Mouse (Mus musculus): ENCODE measurements around the gene Arvcf. TPM values are rescaled to one million over a fixed set of nuclear protein-coding genes. Genes with fewer than 3 reads are reported as not detected.

Arvcf gene
- total RNA-seq, 1 experiment: 48.0 TPM

GRCm38 (mm10) chr16:18405091-18405854 is 57.3 kb downstream of the Arvcf start:
- peaks cover 0 to 12% of the 10 kb centered on the region in 2 experiments; a peak in 1 of 4 replicates for H3K4me1 ChIP-seq (ENCODE audit: control insufficient read depth in 2 of 2, insufficient read depth in 2 of 2, low read length in 2 of 2, poor library complexity in 1 of 2)
- no peak for TF ChIP-seq ZC3H11A (IDR thresholded peaks at IDR 0.05; ENCODE audit: borderline replicate concordance, low read depth, low read length)
- TF ChIP-seq ZNF384 (IDR thresholded peaks at IDR 0.05; ENCODE audit: low read depth, low read length): no peak
- TF ChIP-seq HCFC1 (IDR thresholded peaks at IDR 0.05; ENCODE audit: borderline replicate concordance, insufficient read depth, low read length): no peak
- TF ChIP-seq MAFK (IDR thresholded peaks at IDR 0.05; ENCODE audit: insufficient read depth, low read depth, low read length): no peak
- TF ChIP-seq CHD2 (IDR thresholded peaks at IDR 0.05; ENCODE audit: low read depth, low read length): no peak
- peaks cover 38% of the 10 kb centered on the region for H3K36me3 ChIP-seq (ENCODE audit: control insufficient read depth, insufficient read depth, low read length, poor library complexity, severe bottlenecking)
- no peak overlapping the region for H3K4me3 ChIP-seq (ENCODE audit: insufficient read depth in 1 of 2, low read depth in 1 of 2, low read length in 2 of 2, poor library complexity in 1 of 2, severe bottlenecking in 1 of 2)
- in situ Hi-C loops (cut with MboI; ENCODE audit: low sequenced_read_pairs in 2 of 2, unreplicated experiment in 2 of 2): no loop called here
- no peak for DNase-seq (ENCODE audit: low read depth, low spot score)
- no peak overlapping the region for H3K27ac ChIP-seq (ENCODE audit: insufficient read depth, low read depth, low read length, poor library complexity, severe bottlenecking)
- H3K9ac ChIP-seq (ENCODE audit: insufficient read depth, low read depth, low read length, poor library complexity, severe bottlenecking): no peak overlapping the region
- no peaks in the 10 kb centered on the region for H3K9me3 ChIP-seq (ENCODE audit: control insufficient read depth, insufficient read depth, low read depth, low read length)

GRCm38 (mm10) chr16:18405876-18406275 is 57.9 kb downstream of the Arvcf start:
- Histone ChIP-seq H3K27ac (ENCODE audit: insufficient read depth, low read depth, low read length, poor library complexity, severe bottlenecking) (no peak overlapping the region), H3K4me1 (ENCODE audit: control insufficient read depth in 2 of 2, insufficient read depth in 2 of 2, low read length in 2 of 2, poor library complexity in 1 of 2) (peaks cover 0 to 8% of the 10 kb centered on the region in 2 experiments; a peak in 1 of 4 replicates), H3K4me3 (ENCODE audit: insufficient read depth in 1 of 2, low read depth in 1 of 2, low read length in 2 of 2, poor library complexity in 1 of 2, severe bottlenecking in 1 of 2) (no peak overlapping the region), H3K9me3 (ENCODE audit: control insufficient read depth, insufficient read depth, low read depth, low read length) (no peaks in the 10 kb centered on the region), H3K36me3 (ENCODE audit: control insufficient read depth, insufficient read depth, low read length, poor library complexity, severe bottlenecking) (peaks cover 38% of the 10 kb centered on the region), H3K9ac (ENCODE audit: insufficient read depth, low read depth, low read length, poor library complexity, severe bottlenecking) (no peak overlapping the region)
- TF ChIP-seq MAFK (IDR thresholded peaks at IDR 0.05; ENCODE audit: insufficient read depth, low read depth, low read length) (no peak), CHD2 (IDR thresholded peaks at IDR 0.05; ENCODE audit: low read depth, low read length) (no peak), HCFC1 (IDR thresholded peaks at IDR 0.05; ENCODE audit: borderline replicate concordance, insufficient read depth, low read length) (no peak), ZNF384 (IDR thresholded peaks at IDR 0.05; ENCODE audit: low read depth, low read length) (no peak), ZC3H11A (IDR thresholded peaks at IDR 0.05; ENCODE audit: borderline replicate concordance, low read depth, low read length) (no peak)
- in situ Hi-C loops (cut with MboI; ENCODE audit: low sequenced_read_pairs in 2 of 2, unreplicated experiment in 2 of 2): no loop called here
- DNase-seq (ENCODE audit: low read depth, low spot score): no peak

- TF ChIP-seq MAFK (IDR thresholded peaks at IDR 0.05; ENCODE audit: insufficient read depth, low read depth, low read length) (no peak), ZNF384 (IDR thresholded peaks at IDR 0.05; ENCODE audit: low read depth, low read length) (0 out of 2 replicates have a peak, but pooled peaks have one; percentile 11), HCFC1 (IDR thresholded peaks at IDR 0.05; ENCODE audit: borderline replicate concordance, insufficient read depth, low read length) (no peak), ZC3H11A (IDR thresholded peaks at IDR 0.05; ENCODE audit: borderline replicate concordance, low read depth, low read length) (0 out of 2 replicates have a peak, but pooled peaks have one; percentile 55), CHD2 (IDR thresholded peaks at IDR 0.05; ENCODE audit: low read depth, low read length) (no peak)
- no peak for DNase-seq (ENCODE audit: low read depth, low spot score)
- Histone ChIP-seq H3K36me3 (ENCODE audit: control insufficient read depth, insufficient read depth, low read length, poor library complexity, severe bottlenecking) (peaks cover 34% of the 10 kb centered on the region), H3K9ac (ENCODE audit: insufficient read depth, low read depth, low read length, poor library complexity, severe bottlenecking) (no peak overlapping the region), H3K9me3 (ENCODE audit: control insufficient read depth, insufficient read depth, low read depth, low read length) (no peaks in the 10 kb centered on the region), H3K27ac (ENCODE audit: insufficient read depth, low read depth, low read length, poor library complexity, severe bottlenecking) (no peak overlapping the region), H3K4me3 (ENCODE audit: insufficient read depth in 1 of 2, low read depth in 1 of 2, low read length in 2 of 2, poor library complexity in 1 of 2, severe bottlenecking in 1 of 2) (no peak overlapping the region), H3K4me1 (ENCODE audit: control insufficient read depth in 2 of 2, insufficient read depth in 2 of 2, low read length in 2 of 2, poor library complexity in 1 of 2) (peaks cover 0 to 4% of the 10 kb centered on the region in 2 experiments; a peak in 1 of 4 replicates)
- in situ Hi-C loops (cut with MboI; ENCODE audit: low sequenced_read_pairs in 2 of 2, unreplicated experiment in 2 of 2): no loop called here
These were observed 58.3 kb downstream of the Arvcf start for GRCm38 (mm10) chr16:18406293-18406692.

GRCm38 (mm10) chr16:18407912-18408311 is 59.9 kb downstream of the Arvcf start:
- Histone ChIP-seq H3K9ac (ENCODE audit: insufficient read depth, low read depth, low read length, poor library complexity, severe bottlenecking) (no peak overlapping the region), H3K36me3 (ENCODE audit: control insufficient read depth, insufficient read depth, low read length, poor library complexity, severe bottlenecking) (peaks cover 23% of the 10 kb centered on the region), H3K27ac (ENCODE audit: insufficient read depth, low read depth, low read length, poor library complexity, severe bottlenecking) (no peak overlapping the region), H3K9me3 (ENCODE audit: control insufficient read depth, insufficient read depth, low read depth, low read length) (no peaks in the 10 kb centered on the region), H3K4me1 (ENCODE audit: control insufficient read depth in 2 of 2, insufficient read depth in 2 of 2, low read length in 2 of 2, poor library complexity in 1 of 2) (peaks cover 0 to 4% of the 10 kb centered on the region in 2 experiments; a peak in 1 of 4 replicates), H3K4me3 (ENCODE audit: insufficient read depth in 1 of 2, low read depth in 1 of 2, low read length in 2 of 2, poor library complexity in 1 of 2, severe bottlenecking in 1 of 2) (no peak overlapping the region)
- DNase-seq (ENCODE audit: low read depth, low spot score): no peak
- no peak for TF ChIP-seq MAFK (IDR thresholded peaks at IDR 0.05; ENCODE audit: insufficient read depth, low read depth, low read length)
- no peak for TF ChIP-seq ZC3H11A (IDR thresholded peaks at IDR 0.05; ENCODE audit: borderline replicate concordance, low read depth, low read length)
- no peak for TF ChIP-seq CHD2 (IDR thresholded peaks at IDR 0.05; ENCODE audit: low read depth, low read length)
- no peak for TF ChIP-seq HCFC1 (IDR thresholded peaks at IDR 0.05; ENCODE audit: borderline replicate concordance, insufficient read depth, low read length)
- no peak for TF ChIP-seq ZNF384 (IDR thresholded peaks at IDR 0.05; ENCODE audit: low read depth, low read length)
- in situ Hi-C loops (cut with MboI; ENCODE audit: low sequenced_read_pairs in 2 of 2, unreplicated experiment in 2 of 2): no loop called here
